Mouse (Mus musculus) cerebellum, adult 8-10 months (tissue): Measurements from ENCODE around the gene Tmcc3.
"Not testable (repeated sequence)": the region's sequence is repeated elsewhere in the genome, so short reads cannot be mapped to it uniquely, and the experiment has no call there.

Source experiments
- DNase-seq: peaks from one replicate; pipeline ENCODE4 v3.0.0; 2022

Tmcc3 gene

DNA sequence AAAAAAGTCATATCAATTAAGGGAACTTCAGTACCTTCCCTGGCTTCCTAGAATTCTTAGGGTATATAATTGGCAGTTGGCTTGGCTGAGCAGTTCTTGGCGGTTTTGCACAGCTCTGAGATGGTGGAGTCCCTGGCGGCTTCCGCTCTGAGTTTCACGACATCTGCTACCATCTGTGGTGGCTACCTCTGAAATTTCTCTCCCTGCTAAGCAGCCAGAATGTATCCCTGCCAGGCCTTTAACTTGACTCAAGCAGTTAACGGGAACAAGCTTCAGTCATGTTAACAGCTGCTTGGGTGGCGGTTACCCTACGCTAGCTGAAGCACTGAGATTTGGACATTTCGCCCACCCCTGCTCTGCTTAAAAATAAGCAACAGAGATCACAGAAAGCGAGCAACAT is 284.0 kb downstream of the Tmcc3 start:
- no peak for DNase-seq

DNA sequence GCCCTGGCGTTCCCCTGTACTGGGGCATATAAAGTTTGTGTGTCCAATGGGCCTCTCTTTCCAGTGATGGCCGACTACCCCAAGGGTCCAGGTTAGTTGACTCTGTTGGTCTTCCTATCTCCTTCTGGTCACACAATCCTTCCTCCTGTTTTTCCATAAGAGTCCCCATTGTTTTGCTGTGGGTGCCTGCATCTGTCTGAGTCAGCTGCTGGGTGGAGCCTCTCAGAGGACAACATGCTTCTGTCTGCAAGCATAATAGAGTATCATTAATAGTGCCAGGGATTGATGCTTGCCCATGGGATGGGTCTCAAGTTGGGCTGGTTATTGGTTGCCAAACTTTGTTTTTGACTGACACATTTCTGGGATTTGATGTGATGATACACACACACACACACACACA is 288.1 kb downstream of the Tmcc3 start:
- not testable (repeated sequence) for DNase-seq

DNA sequence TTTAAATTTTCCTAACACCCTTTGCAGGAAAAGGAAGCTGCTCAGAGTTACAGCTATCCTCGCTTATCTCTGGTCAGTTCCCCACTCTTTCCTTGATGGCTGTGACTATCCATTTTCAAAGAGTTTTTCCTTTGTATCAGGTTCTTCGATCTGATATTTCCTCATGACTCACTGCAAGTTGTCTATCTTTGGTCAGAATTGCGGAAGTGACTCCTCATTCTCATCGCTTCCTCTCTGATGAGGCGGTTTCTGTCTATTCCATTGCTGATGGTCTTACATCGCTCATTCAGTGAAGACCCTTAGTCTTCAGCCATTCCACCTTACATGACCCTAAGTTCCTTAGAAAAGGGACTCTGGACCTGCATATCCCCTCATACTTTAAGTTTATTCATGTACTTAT is 289.3 kb downstream of the Tmcc3 start:
- no peak for DNase-seq

DNA sequence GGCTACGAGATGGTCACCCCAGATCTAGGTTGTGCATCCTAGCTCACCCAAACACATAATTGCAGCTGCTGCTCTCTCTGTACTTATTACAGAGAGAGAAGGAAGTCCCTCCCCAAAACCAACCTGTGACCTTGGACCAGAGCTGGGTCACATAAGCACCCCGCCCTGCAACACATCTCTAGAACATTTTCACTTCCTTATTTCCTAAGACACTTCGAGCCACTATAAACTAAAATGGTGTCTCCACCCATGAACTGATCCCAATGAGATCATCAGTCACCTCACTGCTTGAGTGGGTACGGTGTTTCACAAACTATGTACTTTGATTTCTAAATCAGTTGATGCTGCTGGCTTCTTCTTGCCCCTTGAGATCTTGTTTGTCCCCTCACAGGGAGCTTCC is 293.7 kb downstream of the Tmcc3 start:
- no peak for DNase-seq

DNA sequence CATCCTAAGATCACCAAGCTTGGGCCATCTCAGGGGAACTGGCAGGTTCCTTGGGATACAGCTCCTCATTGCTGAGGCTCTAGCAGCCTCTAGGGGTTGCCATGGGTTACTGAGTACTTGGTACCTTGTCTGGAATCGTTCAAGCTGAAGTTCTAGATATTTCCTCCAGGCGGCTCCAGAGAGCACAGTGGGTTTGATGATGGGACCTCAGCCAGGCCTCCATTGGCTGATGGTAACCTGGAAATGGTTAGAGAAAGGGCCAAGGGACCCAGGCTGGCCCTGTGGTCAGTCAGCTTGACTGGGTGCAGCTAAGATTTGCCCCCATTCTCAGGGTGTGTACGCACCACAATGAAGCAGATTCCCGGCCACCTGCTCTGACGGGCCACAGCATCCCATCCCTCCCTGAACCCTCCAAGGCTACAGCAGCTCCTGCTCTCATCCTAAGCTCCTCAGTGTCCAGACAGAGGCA is 297.6 kb downstream of the Tmcc3 start:
- DNase-seq = peak; percentile 57

DNA sequence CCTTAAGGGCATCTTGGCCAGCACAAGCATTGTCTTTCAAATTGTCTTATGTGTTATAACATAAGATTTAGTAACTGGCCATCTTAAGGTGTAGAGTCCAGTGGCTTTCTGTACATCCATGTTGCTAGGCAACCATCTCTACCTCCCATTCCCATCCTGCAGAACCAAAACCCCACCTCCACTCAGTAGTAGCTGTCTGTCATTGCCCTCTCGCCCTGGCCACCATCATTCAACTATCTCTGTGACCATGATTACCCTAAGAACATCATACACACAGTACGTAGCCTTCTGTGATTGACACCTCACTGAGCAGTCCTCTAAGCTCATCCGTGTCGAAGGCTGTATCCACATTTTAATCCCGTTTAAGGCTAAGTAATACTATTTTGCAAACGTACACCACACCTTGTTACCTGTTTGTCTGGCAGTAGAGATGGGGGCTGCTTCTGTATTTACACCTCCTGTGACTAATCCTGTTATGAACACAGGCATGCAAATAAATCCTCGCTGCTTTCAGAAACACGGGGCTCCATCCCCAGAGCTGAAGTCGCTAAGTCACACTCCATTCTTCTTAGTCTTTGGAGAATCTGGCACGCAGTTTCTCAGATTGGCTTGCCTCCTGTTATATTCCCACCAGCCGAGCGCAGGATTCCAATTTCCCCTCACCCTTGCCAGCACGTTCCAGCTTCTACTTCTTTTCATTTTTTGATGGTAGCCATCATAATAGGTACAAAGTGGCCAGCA is 299.6 kb downstream of the Tmcc3 start:
- DNase-seq = no peak

DNA sequence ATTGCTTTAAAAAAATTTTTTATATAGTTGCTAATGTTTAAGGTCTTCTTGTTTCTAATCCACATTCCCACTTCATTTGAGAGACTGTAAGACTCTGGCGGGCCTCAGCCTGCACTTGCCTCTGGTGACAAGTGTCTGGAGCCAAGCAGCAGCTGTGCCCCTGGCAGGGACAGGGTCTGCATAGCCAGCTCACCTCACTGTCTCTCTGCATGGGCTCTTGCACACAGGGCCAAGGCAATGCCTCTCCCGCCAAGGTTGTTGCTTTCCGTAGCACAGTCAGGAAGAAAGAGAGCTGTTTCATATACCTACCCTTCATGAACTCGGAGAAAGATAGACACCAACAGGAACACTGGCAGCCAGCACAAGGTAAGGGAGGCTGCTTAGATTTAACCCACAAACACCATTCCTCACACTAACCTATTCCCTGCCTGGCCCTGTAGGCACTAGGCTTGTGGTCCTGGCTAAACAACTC is 300.3 kb downstream of the Tmcc3 start:
- DNase-seq = no peak

DNA sequence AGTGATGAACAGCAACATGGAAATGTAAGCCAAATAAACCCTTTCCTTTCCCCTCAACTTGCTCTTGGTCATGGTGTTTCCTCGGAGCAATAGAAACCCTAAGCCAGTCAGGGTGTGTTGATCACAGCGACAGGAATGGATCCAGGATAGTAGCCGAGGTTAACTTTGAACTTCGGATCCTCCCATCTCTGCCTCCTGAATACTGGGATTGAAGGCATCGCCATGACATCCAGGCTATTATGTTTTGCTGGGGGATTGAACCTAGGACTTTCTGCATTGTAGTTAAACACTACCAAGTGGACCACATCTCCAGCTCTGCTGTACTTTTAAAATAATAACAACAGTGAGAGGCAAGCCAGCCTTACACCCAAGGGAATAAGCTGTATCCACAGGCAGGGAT is 307.8 kb downstream of the Tmcc3 start:
- no peak for DNase-seq

DNA sequence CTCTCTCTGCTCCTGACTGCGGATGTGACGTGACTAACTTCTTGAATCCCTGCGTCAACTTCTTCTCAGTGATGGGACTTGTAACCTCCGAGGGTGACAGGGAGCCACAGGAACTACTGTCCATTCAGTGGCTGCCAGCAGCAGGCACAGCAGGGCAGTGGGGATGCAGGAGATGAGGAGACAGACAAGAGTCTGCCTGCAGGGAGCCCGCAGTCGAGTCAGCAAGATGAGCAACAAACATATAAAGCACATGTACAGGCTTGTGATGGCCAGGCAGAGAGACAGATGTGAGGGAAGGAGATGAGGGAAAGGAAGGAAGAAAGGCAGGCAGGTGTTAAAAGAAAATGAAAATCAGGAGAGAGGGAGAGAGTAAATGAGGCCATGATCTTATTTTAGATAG is 308.8 kb downstream of the Tmcc3 start:
- no peak for DNase-seq

DNA sequence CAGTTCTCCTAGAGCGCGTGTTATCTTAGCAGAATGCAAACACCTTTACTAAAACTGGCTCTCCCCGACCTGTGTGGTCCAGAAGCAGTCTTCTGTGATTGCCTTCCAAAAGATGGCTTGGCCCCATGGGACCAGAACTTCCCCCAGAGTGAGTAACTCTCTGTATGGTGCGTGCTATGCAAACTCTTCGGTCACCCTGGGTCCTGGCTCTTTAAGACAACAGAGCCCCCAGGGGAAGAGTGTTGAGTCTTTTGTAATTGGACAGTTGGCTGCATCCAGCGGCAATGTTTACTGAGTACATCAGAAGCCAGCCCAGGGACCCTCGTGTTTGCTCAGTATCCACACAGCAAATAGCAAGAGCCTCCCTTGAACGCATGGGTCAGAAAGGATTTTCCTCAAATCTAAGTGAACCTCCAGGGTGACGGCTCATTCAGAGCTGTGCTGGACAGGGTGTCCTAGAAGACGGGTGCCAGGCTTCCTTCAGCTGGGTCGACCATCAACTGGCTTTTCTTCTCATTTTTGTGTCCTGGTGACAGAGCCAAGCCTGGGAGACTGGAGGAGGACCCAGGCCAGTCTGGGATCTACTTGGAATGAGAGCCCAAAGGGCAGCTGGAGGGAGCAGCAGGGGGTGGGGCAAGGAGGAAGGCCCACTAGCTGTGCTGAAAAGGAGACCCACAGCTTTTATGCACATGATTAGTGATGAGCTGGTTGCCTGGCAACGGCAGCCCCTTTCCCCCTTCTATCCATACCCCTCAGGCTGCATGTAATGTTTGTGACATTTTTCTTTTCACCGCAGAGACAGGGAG is 309.9 kb downstream of the Tmcc3 start:
- DNase-seq = no peak

DNA sequence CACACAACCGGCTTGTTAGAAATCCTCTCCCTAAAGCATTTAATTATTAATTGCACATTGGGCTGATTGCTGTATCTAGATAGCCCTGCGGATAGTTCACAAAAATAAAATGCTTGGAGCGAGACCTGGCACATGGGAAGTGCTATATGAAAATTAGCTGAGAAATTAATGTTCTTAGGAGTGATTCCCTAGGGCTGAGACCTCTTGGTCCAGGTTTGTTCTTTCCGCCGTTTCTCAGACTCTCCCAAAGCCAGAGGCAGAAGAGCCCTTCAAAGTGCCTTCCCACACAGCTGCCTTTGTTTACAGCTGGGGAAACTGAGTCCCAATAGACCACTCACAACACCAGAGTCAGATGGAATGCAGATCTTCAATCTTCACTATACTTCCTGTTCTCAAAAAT is 310.5 kb downstream of the Tmcc3 start:
- no peak for DNase-seq

DNA sequence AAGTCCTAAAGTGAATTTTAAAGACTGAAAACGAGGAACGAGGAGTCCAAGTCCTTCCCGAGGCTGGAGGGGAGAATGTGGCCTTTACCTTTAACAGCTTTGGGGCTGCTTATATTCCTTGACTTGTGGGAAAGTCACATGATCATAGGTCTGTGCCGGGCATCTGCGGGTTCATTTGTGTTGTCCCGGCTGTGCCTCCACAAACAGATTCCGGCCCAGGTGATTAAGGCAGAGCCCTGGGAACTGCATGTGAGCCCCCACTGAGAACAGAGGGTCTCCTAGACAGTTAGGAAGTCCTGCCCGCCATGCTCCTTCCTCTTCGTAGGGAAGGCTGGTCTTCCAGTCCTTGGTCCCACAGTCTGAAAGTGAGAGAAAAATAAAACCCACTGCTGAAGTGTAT is 311.1 kb downstream of the Tmcc3 start:
- DNase-seq = no peak

DNA sequence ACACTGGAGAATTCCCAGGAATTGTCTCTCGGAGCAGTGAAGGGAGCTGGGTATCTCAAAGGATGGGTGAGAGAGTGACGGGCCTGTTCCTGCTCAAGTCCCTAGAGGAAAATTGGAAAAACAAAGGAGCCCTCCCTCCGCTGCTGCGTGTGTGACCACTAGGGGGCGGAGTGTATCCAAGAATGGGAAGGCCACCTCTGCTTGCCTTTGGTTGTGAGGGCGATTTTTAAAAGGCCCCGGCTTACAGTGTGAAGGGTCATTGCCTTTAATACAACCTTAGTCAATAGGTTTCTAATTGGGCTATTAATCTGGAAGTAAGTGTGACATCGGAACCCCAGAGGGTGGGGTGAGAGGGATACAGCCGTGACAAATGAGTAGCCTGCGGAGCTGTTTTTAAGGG is 311.9 kb downstream of the Tmcc3 start:
- DNase-seq = peak; percentile 78

DNA sequence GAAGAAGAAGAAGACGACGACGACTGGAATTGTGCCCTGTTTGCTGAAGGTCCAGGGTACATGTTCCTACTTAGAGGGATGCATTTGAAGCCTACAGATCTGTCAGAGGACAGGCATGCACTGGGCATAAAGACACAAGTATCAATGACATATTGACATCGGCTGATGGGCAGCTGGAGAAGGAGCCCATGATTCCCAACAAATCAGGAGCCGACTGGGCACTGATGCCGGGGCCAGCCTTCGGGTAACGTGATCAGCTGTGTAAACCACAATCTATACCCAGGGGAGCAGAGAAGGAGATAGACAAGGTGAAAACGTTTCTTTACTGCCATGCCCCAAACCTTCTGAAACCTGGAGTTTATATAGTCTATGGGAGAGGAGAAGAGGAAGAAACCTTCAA is 313.3 kb downstream of the Tmcc3 start:
- no peak for DNase-seq

DNA sequence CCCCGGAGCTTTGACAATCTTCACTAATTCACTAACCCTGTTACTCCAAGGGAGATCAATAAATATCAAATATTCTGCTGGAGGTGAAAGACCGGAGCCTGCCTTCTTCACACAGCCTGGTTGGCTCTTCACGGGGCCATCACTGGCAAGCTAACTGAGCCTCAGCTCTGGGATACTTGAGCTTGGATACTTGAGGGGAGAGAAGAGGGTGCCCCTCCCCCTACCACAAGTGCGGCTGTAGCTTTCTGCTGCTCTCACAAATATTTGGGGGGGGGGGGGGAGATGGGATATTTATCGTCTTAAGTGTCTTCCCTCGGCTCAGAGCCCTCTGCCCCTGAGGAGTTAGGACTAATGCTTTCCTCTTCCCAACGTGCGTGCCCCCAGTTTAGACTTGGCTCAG is 313.9 kb downstream of the Tmcc3 start:
- DNase-seq = no peak

DNA sequence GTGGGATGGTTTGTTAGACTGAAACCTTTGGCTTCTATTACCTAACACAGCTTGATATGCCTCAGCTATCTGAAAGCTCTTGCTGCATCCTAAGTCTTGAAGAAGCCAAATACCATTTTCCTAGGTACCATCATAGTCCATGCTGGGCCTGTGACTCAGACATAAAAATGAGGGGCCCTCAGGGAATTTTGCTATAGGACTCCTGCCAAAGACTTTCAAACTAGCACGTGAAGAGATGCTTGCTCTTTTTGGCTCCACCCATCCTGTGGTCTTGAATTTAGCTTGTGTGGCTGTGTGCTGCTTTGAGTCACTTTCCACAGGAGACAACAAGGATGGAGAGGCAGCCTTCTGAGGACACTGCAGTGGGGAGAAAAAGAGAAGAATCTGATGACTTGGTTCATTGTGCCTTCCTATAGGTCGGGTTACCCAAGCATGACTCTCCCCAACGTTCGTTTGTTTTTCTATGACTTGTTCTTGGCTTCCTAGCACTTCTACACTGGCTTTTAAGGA is 319.1 kb downstream of the Tmcc3 start:
- DNase-seq = no peak

DNA sequence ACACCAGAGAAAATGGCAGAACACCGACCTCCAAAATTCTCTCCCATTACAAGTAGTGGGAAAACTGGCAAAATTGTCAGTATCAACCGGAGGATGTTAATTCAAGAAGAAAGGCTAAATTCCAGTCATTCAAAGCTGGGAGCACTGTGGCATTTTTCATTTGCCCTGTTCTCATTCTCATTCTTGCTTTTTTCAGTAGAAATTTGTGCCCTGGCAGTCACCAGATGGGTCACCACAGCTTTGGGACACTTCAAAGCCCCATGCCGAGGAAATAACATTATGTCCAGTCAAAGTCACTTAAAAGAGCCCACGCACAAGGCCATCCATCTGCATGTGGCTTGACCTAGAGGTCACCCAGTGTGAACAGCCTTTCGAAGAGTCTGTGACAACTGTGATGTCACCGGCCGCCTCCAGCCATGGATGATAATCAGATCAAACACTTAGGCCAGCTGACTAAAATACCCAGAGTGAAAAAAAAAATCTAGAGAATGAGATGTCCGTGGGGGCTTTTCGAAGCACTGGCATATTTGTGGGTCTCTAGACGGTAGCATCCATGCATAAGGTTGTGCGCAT is 319.9 kb downstream of the Tmcc3 start:
- DNase-seq = no peak

DNA sequence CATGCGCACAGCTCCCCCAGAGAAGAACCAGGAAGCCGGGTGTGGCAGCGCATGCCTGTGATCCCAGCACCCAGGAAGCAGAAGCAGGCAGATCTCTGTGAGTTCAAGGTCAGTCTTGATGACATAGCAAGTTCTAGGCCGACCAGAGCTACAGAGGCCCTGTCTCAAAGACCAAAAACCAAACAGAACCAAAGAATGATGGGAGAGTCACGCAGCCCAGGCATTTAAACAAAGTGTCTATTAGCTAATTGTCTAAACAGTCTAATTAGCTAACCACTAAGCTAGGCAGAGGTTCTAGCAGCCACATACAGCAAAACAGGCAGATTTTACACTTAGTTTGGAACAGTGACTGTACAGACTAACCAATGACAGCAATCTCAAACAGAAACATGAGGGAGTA is 320.5 kb downstream of the Tmcc3 start:
- no peak for DNase-seq

DNA sequence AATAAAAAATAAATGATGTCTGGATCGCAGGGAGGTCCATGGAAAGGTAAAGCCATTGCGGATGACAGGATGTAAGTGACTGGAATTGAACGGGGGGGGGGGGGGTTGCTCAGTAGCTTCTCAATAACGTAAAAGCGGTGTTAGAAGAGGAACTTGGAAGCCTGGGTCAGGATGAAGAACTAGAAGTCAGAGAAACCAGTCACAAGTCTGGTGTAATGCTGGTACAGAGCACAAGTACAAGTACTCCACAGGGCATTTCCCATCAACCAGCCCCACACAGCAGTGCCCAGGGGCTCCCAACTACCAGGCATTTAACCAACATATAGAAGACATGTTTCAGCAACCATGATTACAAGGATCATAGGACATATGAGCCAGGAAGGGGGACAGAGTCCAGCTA is 326.9 kb downstream of the Tmcc3 start:
- no peak for DNase-seq

DNA sequence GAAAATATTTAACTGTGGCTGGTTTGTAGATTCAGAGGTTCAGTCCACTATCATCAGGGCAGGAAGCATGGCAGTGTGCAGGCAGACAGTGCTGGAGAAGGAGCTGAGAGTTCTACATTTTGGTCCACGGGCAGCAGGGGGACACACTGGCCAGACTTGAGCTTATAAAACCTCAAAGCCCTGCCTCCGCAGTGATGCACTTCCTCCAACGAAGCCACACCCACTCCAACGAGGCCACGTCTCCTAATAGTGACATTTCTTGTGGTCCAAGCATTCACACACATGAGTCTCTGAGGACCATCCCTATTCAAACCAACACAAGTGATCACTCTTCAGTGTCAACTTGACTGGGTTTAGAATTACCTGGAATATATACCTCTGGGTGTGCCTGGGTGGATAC is 327.5 kb downstream of the Tmcc3 start:
- DNase-seq = no peak

DNA sequence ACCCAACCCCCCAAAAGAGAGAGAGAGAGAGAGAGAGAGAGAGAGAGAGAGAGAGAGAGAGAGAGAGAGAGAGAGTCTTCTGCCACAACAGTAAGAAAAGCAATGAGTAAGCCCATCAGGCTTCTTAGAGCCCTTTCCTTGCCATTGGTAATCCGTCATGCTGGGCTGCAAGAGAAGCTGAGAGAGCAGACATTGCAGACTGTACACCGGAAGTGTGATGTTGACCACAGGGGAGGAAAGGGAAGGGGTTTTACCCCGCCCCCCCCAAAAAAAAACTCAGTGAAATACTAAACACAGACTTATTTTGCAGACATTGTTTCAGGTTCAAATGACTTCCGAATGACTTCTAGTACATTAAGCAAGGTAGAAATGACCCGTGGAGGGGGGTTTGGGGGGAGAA is 328.3 kb downstream of the Tmcc3 start:
- DNase-seq = no peak
